Mouse (Mus musculus) midbrain, postnatal 0 days (tissue): ENCODE data around the gene Olfr763. TPM values are rescaled to one million over a fixed set of nuclear protein-coding genes. Genes with fewer than 3 reads are reported as not detected.
"Not testable (repeated sequence)": the region's sequence is repeated elsewhere in the genome, so short reads cannot be mapped to it uniquely, and the experiment has no call there.

Experiments
- ATAC-seq: fragments of 200-750 bp; cut with Nextera tagmentation; 2 replicates; pipeline ENCODE4 v1.8.0; 2017; ENCODE audit warnings: moderate number of reproducible peaks, mild to moderate bottlenecking, moderate TSS enrichment, moderate library complexity; ENCODE audit not compliant: low FRiP score
- DNase-seq: peaks from one replicate; pipeline ENCODE4 v3.0.0-alpha.2; 2015; ENCODE audit warnings: low spot score
- H3K27ac ChIP-seq: fragments of 300-500 bp; sonication (generic); 2 replicates; pipeline ENCODE4 v1.5.1; 2014; ENCODE audit warnings: low read depth, mild to moderate bottlenecking, low read length, mixed read lengths
- H3K27me3 ChIP-seq: fragments of 300-500 bp; sonication (generic); 2 replicates; pipeline ENCODE4 v1.6.1; 2014; ENCODE audit warnings: low read length, control low read depth, mixed read lengths; ENCODE audit not compliant: insufficient read depth
- H3K36me3 ChIP-seq: fragments of 300-500 bp; sonication (generic); 2 replicates; pipeline ENCODE4 v1.6.1; 2014; ENCODE audit warnings: low read length, control low read depth, mixed read lengths; ENCODE audit not compliant: insufficient read depth
- H3K4me1 ChIP-seq: fragments of 300-500 bp; sonication (generic); 2 replicates; pipeline ENCODE4 v1.6.1; 2014; ENCODE audit warnings: mild to moderate bottlenecking, control low read depth, antibody characterized with exemption, low read length, mixed read lengths; ENCODE audit not compliant: insufficient read depth
- H3K4me2 ChIP-seq: fragments of 300-500 bp; sonication (generic); 2 replicates; pipeline ENCODE4 v1.6.1; 2014; ENCODE audit warnings: low read depth, mild to moderate bottlenecking, low read length, mixed read lengths; ENCODE audit not compliant: poor library complexity, severe bottlenecking
- H3K4me3 ChIP-seq: fragments of 300-500 bp; sonication (generic); 2 replicates; pipeline ENCODE4 v1.5.1; 2014; ENCODE audit warnings: low read depth, mild to moderate bottlenecking, low read length, moderate library complexity
- H3K9ac ChIP-seq: fragments of 300-500 bp; sonication (generic); replicated peaks from 2 replicates; pipeline ENCODE4 v1.6.1; 2014; ENCODE audit warnings: mild to moderate bottlenecking, low read length, moderate library complexity, mixed read lengths; ENCODE audit not compliant: poor library complexity, severe bottlenecking
- H3K9me3 ChIP-seq: fragments of 300-500 bp; sonication (generic); 2 replicates; pipeline ENCODE4 v1.6.1; 2016; ENCODE audit warnings: low read length, control low read depth
- CTCF ChIP-seq: IDR thresholded peaks from 2 replicates; pipeline ENCODE4 v1.5.1; 2016; ENCODE audit warnings: antibody characterized with exemption, mild to moderate bottlenecking
- WGBS: fragments of 180-500 bp; shearing (Covaris S2); extraction: QIAGEN DNeasy Blood & Tissue Kit; methylation state at CpG from one replicate; pipeline ENCODE4 v1.1.7; 2014; 5-methylcytosine and 5-hydroxymethylcytosine counted together
- polyA plus RNA-seq: library from polyadenylated mRNA; unstranded; fragments of >200 nt; fragmentation: Nextera tagmentation; extraction: Ambion mirVana; gene quantifications from 2 replicates; pipeline ENCODE4 v1.2.1, GENCODE M21; 2015
- total RNA-seq: library from RNA; depleted of rRNA; stranded (reverse); fragments of >200 nt; gene quantifications from 2 replicates; pipeline ENCODE4 v1.2.3, GENCODE M21; 2014

The Olfr763 gene
- total and polyA plus RNA-seq, 2 experiments from 2014 or later, result not detected

- no peaks in the 10 kb centered on the region for H3K4me1 ChIP-seq
- 65% methylated on average over 3 of the region's 3 CpGs for WGBS
- H3K27me3 ChIP-seq, result no peaks in the 10 kb centered on the region
- no peak for DNase-seq
- no peak for ATAC-seq
- no peak for TF ChIP-seq CTCF
- no peaks in the 10 kb centered on the region for H3K36me3 ChIP-seq
- H3K4me2 ChIP-seq, result no peak overlapping the region
- H3K9me3 ChIP-seq, result no peaks in the 10 kb centered on the region
- no peak overlapping the region for H3K27ac ChIP-seq
- no peak overlapping the region for H3K4me3 ChIP-seq
- H3K9ac ChIP-seq, result no peak overlapping the region
Measured at GRCm38 (mm10) chr10:128976395-128976794, 34.2 kb upstream of the Olfr763 start.

- ATAC-seq (peak; percentile 62), DNase-seq (peak; percentile 80)
- no peaks in the 10 kb centered on the region for H3K4me1 ChIP-seq
- H3K9me3 ChIP-seq, result no peaks in the 10 kb centered on the region
- no peak overlapping the region for H3K4me3 ChIP-seq
- no peaks in the 10 kb centered on the region for H3K36me3 ChIP-seq
- WGBS, result 21% methylated on average over 9 of the region's 9 CpGs
- H3K4me2 ChIP-seq, result no peak overlapping the region
- no peak overlapping the region for H3K27ac ChIP-seq
- H3K27me3 ChIP-seq, result no peaks in the 10 kb centered on the region
- H3K9ac ChIP-seq, result no peak overlapping the region
- TF ChIP-seq CTCF, result peak; percentile 88
Measured at GRCm38 (mm10) chr10:128977522-128978114, 33.0 kb upstream of the Olfr763 start.

- WGBS, result 79% methylated on average over 3 of the region's 3 CpGs
- Histone ChIP-seq H3K9me3 (no peaks in the 10 kb centered on the region), H3K4me2 (no peak overlapping the region)
Measured at GRCm38 (mm10) chr10:128980644-128981365, 29.8 kb upstream of the Olfr763 start.

DNA sequence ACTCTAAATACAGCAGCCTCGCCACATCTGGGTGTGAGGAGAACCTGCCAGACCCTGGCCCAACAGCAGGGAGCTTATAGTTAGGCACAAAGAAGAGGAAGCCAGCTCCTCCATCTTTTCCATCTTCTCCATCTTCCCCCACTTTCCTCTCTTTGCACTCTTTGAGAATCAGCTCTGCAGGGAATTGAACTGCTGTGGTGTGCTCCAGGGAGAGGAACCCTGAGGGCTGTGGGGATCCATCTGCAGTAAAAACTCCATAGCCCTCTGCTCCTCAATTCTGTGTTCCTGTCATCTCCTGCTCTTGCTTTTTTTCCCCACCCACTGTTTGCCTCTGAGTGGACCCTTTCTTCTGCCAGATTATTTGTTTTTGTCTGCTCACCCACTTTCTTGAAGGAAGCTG is 21.5 kb upstream of the Olfr763 start, which contains the start of gene Olfr9:
Gene Olfr9 (plus strand): TSS at position 301 of the 400 bp plus-strand sequence.
- WGBS, result 53% methylated on average over 1 of the region's 1 CpGs
- not testable (repeated sequence) for H3K27me3 ChIP-seq, H3K36me3 ChIP-seq, H3K4me3 ChIP-seq, H3K27ac ChIP-seq, H3K4me1 ChIP-seq, DNase-seq, H3K9ac ChIP-seq, H3K4me2 ChIP-seq, H3K9me3 ChIP-seq, ATAC-seq

More at GRCm38 (mm10) chr10:128980644-128981365, 29.8 kb upstream of the Olfr763 start:
- Histone ChIP-seq H3K4me1 (no peaks in the 10 kb centered on the region), H3K36me3 (no peaks in the 10 kb centered on the region), H3K27ac (no peak overlapping the region), H3K27me3 (no peaks in the 10 kb centered on the region), H3K4me3 (no peak overlapping the region), H3K9ac (no peak overlapping the region)
- ATAC-seq, result no peak
- no peak for DNase-seq
- TF ChIP-seq CTCF, result no peak

- H3K27me3 ChIP-seq, H3K9ac ChIP-seq, DNase-seq, H3K27ac ChIP-seq, H3K4me1 ChIP-seq, H3K36me3 ChIP-seq, H3K4me3 ChIP-seq, H3K4me2 ChIP-seq, H3K9me3 ChIP-seq: not testable (repeated sequence)
- WGBS, result 72% methylated on average over 7 of the region's 10 CpGs
- 0 out of 2 replicates have a peak, but pooled peaks have one; percentile 13 for ATAC-seq
Measured at GRCm38 (mm10) chr10:128990129-128990850, 20.3 kb upstream of the Olfr763 start.

- H3K4me2 ChIP-seq, result no peak overlapping the region
- ATAC-seq, result no peak
Measured at GRCm38 (mm10) chr10:128990994-128991393, 19.6 kb upstream of the Olfr763 start.

More at GRCm38 (mm10) chr10:128990994-128991393, 19.6 kb upstream of the Olfr763 start:
- Histone ChIP-seq H3K9me3 (no peaks in the 10 kb centered on the region), H3K27ac (no peak overlapping the region), H3K4me3 (no peak overlapping the region), H3K4me1 (no peaks in the 10 kb centered on the region), H3K36me3 (no peaks in the 10 kb centered on the region), H3K9ac (no peak overlapping the region), H3K27me3 (no peaks in the 10 kb centered on the region)
- DNase-seq, result no peak
- no peak for TF ChIP-seq CTCF
